Mouse (Mus musculus): ENCODE results near the gene Sspo.

Gene Sspo

GRCm38 (mm10) chr6:48447929-48448328 lies at the start of gene Sspo:
Sspo (plus strand) TSS chr6:48448229.
- no peak for DNase-seq

DNA sequence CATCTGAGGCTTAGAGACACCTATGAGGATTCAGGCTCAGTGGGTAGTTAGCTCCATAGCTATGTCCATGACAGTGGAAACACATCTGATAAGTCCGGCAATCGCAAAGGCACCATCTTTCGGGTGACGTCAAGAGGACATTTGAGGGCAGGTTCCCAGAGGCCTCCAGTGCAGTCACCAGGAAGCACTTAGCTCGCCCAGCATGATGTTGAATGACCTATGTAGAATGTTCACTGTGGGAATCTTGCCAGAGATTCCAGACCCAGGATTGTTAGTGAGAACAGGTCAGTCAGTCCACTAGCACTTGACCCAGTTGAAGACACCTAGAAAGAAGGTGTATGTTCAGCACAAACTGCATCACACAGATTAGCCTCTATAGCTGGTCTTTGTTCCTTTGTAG lies 48.1 kb upstream of the Sspo start:
- no peak for DNase-seq

DNA sequence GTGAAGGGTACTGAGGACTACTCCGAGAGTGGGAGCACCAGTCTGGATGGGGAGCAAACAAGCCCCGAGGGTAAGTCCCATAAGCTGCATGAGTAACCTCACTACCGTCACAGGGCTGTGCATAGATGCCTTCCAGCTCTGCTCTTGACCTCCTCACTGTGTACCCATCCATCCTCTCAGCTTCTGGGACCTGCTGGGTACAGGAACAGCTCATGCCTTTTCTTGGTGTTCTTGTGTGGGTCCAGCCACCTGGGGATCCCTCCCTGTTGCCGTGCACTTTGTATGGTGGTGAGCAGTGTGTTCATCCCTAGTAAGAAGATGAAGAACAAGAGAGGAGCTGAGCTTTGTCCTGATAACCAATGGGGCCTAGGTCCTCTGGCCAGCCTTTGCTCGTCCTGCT lies 44.0 kb upstream of the Sspo start:
- no peak for DNase-seq

- no peak for DNase-seq
Measured at GRCm38 (mm10) chr6:48409726-48410343, 38.2 kb upstream of the Sspo start.

DNA sequence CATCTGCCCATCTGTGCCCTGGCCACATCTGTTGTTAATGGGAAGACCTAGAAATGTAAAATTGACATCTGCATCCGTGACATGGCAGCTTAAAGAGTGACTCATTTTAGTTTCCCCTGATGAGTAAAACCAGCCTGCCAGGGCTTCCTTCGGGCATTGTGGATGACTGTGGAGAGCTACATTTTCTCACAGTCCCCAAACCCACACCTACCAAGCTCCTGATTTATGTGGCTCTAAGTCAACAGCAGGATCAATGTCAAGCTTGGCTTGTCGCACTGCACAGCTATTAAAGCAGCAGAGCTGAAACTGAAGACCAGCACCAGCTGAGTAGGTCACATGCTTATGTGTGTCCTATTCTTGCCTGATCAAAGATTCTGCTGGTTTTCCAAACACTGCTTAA lies 37.5 kb upstream of the Sspo start:
- DNase-seq = no peak

GRCm38 (mm10) chr6:48411193-48412092 lies 36.6 kb upstream of the Sspo start:
- peak; percentile 28 for DNase-seq

DNA sequence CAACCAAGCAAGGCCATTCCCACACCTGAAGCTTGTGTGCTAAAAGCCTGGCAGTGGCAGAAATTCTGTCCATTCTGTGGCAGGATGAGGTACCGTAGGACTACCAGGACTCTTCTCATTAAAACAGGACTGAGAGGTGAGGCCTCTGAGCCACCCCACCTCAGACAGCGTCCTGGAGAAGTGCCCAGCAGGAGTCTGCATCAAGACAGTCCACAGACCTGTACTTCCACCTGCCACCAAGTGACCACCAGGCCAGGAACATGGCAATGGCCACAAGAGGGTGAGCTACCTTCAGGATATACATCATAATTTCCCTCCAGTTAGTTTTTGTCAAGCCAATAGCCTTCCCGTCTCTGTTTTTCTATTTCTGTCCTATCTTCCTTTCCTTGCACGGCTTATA lies 35.9 kb upstream of the Sspo start:
- DNase-seq = no peak

DNA sequence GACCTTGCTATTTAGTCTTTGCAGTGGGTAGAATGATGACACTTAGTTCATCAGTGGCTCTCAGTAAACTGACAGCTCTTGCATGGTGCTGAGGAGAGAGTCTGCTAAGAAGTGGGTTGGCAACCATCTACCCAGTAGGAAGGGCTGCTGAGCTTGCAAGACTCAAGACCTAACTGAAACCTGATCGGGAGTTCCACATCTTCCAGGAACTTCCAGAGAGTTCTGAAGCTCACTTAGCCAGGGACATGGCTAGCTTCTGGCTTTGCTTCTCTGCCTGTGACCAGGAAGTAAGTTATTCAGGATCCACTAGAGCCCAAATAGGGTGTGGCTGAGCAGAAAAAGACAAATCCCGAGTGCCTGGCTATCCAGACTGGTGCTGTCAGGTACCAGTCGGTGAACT lies 35.4 kb upstream of the Sspo start:
- no peak for DNase-seq

DNA sequence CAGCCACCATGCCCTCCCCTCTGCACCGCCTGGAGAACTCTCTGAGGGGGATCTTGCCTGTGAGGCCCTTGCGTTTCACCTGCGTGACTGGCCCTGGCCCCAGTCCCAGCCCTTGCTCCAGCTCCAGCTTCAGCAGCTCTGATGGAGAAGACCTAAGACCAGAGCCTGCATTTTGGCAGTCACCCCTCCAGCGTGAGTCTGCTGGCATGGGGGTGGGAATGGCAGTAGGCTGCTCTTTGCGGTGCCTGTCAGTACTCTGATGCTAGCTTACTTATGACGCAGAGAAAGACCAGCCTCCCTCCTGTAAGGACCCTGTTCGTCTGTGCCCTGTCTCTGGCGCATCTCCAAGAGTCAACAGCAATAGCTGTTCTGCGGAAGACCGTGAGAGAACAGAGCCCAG lies 34.9 kb upstream of the Sspo start:
- no peak for DNase-seq

DNA sequence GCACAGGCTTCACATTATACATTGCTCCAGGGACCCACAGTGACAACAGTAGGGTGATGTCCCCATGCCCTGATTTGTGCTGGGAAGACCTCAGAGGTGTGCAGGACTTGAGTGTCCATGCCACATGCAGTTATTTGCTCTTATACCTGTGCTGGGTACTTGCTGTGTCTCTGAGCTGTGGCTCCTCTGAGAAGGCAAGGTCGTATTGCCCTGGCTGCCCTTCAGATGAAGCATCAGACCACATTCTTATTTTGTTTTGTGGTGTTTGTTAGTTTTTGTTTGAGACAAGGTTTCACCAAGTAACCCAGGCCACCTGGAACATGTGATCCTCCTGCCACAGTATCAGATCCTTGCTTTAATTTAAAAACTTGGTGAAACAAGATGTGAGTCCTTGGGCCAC lies 33.1 kb upstream of the Sspo start:
- DNase-seq = no peak

GRCm38 (mm10) chr6:48415636-48416035 lies 32.4 kb upstream of the Sspo start:
- DNase-seq = no peak

DNA sequence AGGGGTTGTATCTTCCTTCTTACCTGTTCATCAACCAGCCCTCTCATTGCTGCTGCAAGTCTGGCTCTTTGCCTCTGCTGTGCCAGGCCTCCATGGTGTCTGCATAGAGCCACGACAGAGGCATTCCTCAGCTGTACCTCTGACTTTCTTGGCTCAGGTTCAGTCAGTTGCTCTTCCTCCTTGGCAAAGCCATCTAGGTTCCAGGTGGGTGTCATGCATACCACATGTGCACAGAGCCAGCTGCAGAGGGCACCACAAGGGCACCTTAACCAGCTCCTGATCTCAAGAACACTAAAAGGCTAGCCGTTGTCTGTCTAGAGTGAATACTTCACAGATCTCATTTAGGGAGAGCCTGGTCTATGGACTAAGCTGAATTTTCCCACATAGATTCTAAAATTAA lies 31.5 kb upstream of the Sspo start:
- peak; percentile 29 for DNase-seq

GRCm38 (mm10) chr6:48420647-48421046 lies 27.4 kb upstream of the Sspo start:
- DNase-seq = no peak

- DNase-seq = no peak
Measured at GRCm38 (mm10) chr6:48423336-48423735, 24.7 kb upstream of the Sspo start.

- no peak for DNase-seq
Measured at GRCm38 (mm10) chr6:48424074-48424473, 24.0 kb upstream of the Sspo start.

GRCm38 (mm10) chr6:48426956-48427355 lies 21.1 kb upstream of the Sspo start:
- no peak for DNase-seq

GRCm38 (mm10) chr6:48428769-48429557 lies 19.1 kb upstream of the Sspo start:
- DNase-seq = no peak

DNA sequence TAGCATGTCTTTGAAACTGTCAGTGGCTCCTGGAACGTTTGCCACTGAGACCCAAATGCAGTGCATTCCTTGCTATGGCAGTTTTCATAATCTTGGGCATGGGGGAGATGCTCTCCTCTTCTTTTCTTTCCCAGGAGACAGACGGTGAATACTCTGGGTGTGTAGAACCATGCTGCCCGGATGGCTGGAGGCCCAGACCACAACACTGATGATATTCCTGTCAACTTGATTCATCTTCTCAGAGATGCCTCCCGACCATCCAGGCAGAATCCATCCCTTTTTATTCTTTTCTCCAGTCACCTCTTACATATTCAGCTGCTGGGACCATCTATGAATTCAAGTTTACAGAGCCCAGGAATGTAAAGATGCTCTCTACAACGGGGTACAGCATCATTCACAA lies 17.3 kb upstream of the Sspo start:
- no peak for DNase-seq

DNA sequence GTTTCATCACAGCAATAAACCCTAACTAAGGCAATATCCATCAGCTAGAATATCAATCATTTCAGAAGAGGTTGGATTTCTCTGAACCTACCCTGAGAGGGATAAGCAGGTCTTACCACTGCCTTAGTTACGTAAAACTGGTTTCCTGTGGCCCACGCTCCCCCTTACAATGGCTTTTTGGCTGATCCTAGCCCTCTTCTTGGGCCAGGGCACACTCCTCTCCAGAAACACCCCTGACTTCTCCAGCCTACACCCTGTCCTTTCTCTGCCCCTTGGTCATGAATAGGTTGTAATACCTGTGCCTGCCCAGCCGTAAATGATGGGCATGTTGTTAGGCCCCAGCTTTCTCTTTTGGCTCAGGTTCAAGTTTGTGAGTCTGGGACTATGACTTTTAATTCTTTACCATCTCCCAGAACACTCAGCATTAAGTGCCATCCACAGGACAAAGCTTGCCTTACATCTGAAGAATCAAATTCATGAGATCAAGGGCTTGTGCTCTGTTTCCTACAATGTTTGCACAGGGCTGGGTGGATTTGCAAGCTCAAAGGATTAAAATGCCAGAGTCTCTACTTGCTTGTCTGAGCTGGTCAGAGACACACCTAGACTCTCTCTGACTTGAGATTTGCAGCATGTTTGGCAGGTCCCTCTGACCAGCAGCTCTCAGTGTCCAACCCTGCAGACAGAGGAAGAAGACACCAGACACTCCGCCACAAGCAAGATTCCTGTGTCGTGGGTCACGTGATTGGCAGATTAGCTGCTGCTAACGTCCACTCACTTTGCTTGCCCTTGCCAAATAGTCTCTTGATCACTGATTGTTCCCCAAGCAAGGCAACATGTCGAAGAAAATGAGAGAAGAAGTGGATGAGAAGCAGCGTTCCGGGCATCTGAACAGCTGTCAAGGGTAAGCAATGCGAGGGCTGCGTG lies 14.9 kb upstream of the Sspo start:
- DNase-seq = no peak

DNA sequence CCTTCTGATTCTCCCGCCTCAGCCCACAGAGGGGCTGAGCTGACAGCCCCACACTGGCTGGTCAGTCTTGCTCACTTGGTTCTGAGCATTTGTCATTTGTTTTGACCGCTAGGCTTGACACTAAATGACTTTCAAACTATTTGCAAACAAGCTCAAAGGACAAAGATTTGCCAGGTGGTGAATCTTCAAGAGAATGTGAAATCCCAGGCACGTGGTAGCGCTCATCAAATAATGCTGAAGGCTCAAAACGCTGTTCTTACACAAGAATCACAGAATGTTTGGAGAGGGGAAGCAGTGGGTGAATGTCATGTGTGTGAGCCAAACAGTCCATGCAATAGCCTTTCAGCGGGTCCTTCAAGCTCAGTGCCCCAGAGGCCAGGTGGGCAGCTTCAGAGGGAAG lies 13.4 kb upstream of the Sspo start:
- DNase-seq = no peak

- peak; percentile 65 for DNase-seq
Measured at GRCm38 (mm10) chr6:48435111-48435510, 12.9 kb upstream of the Sspo start.

- peak; percentile 46 for DNase-seq
Measured at GRCm38 (mm10) chr6:48435706-48436349, 12.2 kb upstream of the Sspo start.

All from kidney, postnatal 10 days (tissue).